Mouse (Mus musculus) liver, embryonic 16.5 days (tissue): ENCODE results near the gene Mtfmt. TPM values are rescaled to one million over a fixed set of nuclear protein-coding genes. Genes with fewer than 3 reads are reported as not detected.

Experiments used
- ATAC-seq: fragments of 200-750 bp; cut with Nextera tagmentation; 2 replicates; pipeline ENCODE4 v1.8.0; 2017; ENCODE audit warnings: low read depth, mild to moderate bottlenecking, moderate number of reproducible peaks, moderate library complexity
- H3K27ac ChIP-seq: fragments of 300-500 bp; sonication (generic); 2 replicates; pipeline ENCODE4 v1.5.1; 2014; ENCODE audit warnings: mild to moderate bottlenecking, low read length
- H3K27me3 ChIP-seq: fragments of 300-500 bp; sonication (generic); 2 replicates; pipeline ENCODE4 v1.6.1; 2014; ENCODE audit warnings: low read depth, low read length, mixed read lengths; ENCODE audit not compliant: control insufficient read depth, insufficient read depth
- H3K36me3 ChIP-seq: fragments of 300-500 bp; sonication (generic); 2 replicates; pipeline ENCODE4 v1.6.1; 2014; ENCODE audit warnings: mild to moderate bottlenecking; ENCODE audit not compliant: control insufficient read depth, insufficient read depth
- H3K4me1 ChIP-seq: fragments of 300-500 bp; sonication (generic); 2 replicates; pipeline ENCODE4 v1.6.1; 2014; ENCODE audit warnings: low read depth, low read length, mixed read lengths; ENCODE audit not compliant: control insufficient read depth
- H3K4me2 ChIP-seq: fragments of 300-500 bp; sonication (generic); 2 replicates; pipeline ENCODE4 v1.6.1; 2014; ENCODE audit warnings: low read depth, low read length, mixed read lengths
- H3K4me3 ChIP-seq: fragments of 300-500 bp; sonication (generic); 2 replicates; pipeline ENCODE4 v1.5.1; 2014; ENCODE audit warnings: low read depth, mild to moderate bottlenecking, low read length
- H3K9ac ChIP-seq: fragments of 300-500 bp; sonication (generic); 2 replicates; pipeline ENCODE4 v1.6.1; 2014; ENCODE audit warnings: low read depth, low read length
- H3K9me3 ChIP-seq: fragments of 300-500 bp; sonication (generic); replicated peaks from 2 replicates; pipeline ENCODE4 v1.6.1; 2016; ENCODE audit warnings: low read length; ENCODE audit not compliant: control insufficient read depth
- WGBS: fragments of 180-500 bp; shearing (Covaris S2); extraction: QIAGEN DNeasy Blood & Tissue Kit; methylation state at CpG from one replicate; pipeline ENCODE4 v1.1.7; 2014; ENCODE audit not compliant: insufficient replicate concordance; 5-methylcytosine and 5-hydroxymethylcytosine counted together
- polyA plus RNA-seq: library from polyadenylated mRNA; unstranded; fragments of >200 nt; fragmentation: Nextera tagmentation; extraction: Ambion mirVana; gene quantifications from 2 replicates; pipeline ENCODE4 v1.2.1, GENCODE M21; 2015

Mtfmt gene
- 5.1 and 6.3 TPM in 2 replicates for polyA plus RNA-seq

DNA sequence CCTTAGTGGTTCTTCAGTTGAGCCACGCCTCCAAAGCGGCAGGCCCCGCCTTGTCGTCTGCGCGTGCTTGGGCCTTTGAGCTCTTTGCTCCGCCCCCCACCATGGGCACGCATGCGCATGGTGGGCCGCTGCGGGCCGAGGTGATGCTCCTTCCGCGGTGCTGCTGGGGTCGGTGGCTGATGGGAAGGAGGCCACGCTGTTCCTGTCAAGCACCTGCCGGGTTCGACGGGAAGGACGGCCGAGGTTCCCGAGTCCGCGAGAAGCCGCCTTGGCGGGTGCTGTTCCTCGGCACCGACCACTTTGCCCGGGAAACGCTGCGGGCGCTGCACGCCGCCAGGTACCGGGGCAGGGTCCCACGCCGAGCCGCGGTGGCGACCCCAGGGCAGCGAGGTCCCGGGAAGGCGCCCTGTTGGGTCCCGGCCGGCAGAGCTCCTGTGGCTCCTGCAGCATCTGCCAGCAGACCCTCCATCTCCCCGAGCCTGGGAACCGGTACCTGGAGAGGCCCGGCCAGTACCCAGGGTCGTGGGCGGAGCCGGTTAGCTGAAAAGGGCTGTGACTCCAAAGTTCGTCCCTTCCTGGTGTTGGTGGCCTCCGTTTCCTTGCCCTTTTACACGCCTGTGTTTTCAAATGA lies at the start of gene Mtfmt:
TSS of gene Mtfmt (plus strand) at position 112 of the 631 bp plus-strand sequence.
- Histone ChIP-seq H3K4me1 (peaks cover 4% of the 10 kb centered on the region), H3K9ac (peak within 1 kb of the TSS; percentile 84), H3K36me3 (peaks cover under 1% of the 10 kb centered on the region; the same call in 1 of the 2 replicates), H3K4me3 (peak within 1 kb of the TSS; percentile 99), H3K27me3 (no peaks in the 10 kb centered on the region; the same call in 1 of the 2 replicates), H3K9me3 (no peaks in the 10 kb centered on the region), H3K27ac (peak within 1 kb of the TSS; percentile 37), H3K4me2 (peak within 1 kb of the TSS; percentile 81)
- WGBS: under 1% methylated on average over 53 of the region's 54 CpGs
- ATAC-seq: peak; percentile 92

DNA sequence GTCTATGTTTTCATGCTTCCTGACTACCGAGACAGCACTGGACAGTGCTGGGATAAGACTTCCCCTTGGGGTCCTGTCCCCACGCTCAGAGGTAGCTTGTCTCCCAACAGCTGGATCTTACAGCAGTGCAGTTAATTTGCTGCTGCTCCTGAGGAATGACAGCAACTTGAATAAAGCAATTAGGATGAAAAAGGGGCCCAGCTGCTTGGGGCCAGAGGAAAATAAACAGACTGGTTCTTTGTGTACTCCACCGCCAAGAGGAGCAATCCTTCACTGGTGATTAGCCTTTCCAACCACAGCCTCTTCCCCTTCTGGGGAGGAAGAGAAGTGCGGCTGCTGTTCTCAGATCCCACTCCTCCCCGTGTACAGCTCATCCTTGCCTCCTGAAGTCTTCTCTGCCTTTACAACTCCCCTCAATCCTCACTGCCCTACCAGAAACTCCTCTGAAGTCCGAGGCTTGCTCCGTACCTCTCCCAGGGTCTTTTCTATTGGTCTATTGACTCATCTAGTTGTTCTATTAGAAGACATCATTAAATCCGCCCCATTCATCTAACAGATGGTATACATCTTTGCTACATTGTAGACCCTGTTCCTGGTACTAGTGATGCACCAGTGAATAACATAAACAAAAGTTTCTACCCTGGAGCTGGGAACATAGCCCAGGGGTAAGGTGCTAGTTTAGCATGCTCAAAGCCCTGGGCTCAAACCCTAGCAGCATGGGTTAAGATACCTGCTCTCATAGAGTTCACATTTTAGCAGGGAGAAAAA lies 49.0 kb upstream of the Mtfmt start:
- no peaks in the 10 kb centered on the region for H3K9me3 ChIP-seq
- H3K4me2 ChIP-seq: no peak overlapping the region
- no peak overlapping the region for H3K4me3 ChIP-seq
- no peak overlapping the region for H3K27ac ChIP-seq
- 21% methylated on average over 8 of the region's 8 CpGs for WGBS
- ATAC-seq: no peak
- H3K9ac ChIP-seq: no peak overlapping the region
- peaks cover 19% of the 10 kb centered on the region for H3K27me3 ChIP-seq
- H3K36me3 ChIP-seq: no peaks in the 10 kb centered on the region
- no peaks in the 10 kb centered on the region; the same call in 1 of the 2 replicates for H3K4me1 ChIP-seq

GRCm38 (mm10) chr9:65390752-65391612 lies 44.6 kb upstream of the Mtfmt start:
- Histone ChIP-seq H3K4me2 (peak overlapping the region; percentile 60), H3K27me3 (peaks cover 32% of the 10 kb centered on the region), H3K9ac (no peak overlapping the region), H3K36me3 (no peaks in the 10 kb centered on the region), H3K4me1 (peaks cover 4% of the 10 kb centered on the region; the same call in 1 of the 2 replicates), H3K4me3 (peak overlapping the region; percentile 45), H3K27ac (no peak overlapping the region), H3K9me3 (no peaks in the 10 kb centered on the region)
- 14% methylated on average over 85 of the region's 96 CpGs for WGBS
- ATAC-seq: no peak

DNA sequence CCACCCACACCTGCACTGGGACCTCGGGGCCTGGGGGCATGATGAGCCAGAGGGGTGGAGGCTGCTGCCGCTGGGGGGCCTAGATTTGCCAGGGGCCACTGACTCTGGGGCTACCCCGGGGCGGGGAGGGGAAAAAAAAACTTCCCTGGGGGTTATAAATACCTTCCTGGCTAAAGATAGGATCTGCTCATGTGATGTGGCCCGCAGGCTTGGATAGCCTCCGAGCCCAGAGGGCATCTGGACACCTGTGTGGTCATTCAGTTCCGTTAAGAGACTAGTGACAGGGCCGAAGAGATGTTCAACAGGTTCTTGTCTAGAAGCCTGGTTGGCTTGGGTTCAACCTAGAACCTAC lies 44.0 kb upstream of the Mtfmt start, which contains the start of gene Kbtbd13:
TSS of gene Kbtbd13 (minus strand) at position 40 of the 352 bp plus-strand sequence.
- no peak for ATAC-seq
- Histone ChIP-seq H3K36me3 (no peaks in the 10 kb centered on the region), H3K9me3 (no peaks in the 10 kb centered on the region), H3K9ac (no peak within 1 kb of the TSS), H3K4me2 (peak within 1 kb of the TSS; percentile 60), H3K27me3 (peaks cover 32% of the 10 kb centered on the region), H3K4me1 (peaks cover 4% of the 10 kb centered on the region; the same call in 1 of the 2 replicates), H3K4me3 (peak within 1 kb of the TSS; percentile 45), H3K27ac (no peak within 1 kb of the TSS)
- 28% methylated on average over 8 of the region's 8 CpGs for WGBS

DNA sequence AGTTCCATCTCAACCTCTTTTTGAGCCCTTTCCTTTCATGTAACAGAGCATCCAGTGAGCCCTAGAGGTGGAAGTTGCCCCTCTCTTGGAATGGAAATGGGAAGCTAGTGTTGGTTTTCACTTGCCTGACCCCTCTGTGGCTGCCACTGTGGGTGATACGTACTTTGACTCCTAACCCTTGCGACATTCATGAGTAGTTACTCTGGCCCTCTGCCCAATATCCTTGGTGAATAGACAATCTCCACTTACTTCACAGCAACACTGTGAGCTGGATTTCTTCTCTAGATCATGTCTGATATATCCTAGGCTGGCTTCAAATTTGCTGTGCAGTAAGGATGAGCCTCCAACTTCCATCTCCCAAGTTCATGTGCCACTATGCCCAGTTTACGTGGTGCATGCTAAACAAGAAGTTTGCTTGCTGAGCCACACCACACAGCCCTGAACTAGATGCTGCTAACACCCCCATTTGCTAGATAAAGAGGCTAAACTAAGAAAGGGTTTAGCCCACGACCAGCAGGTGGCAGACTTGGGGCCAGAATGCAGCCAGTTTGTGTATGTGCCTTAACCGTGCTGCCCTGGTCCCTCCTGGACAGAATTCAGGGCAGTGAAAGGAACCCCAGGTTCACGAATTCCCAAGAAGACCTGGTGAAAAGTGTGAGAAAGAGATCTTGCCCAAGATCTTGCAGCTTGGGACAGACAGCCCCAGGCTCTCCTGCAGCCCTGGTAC lies 42.8 kb upstream of the Mtfmt start:
- H3K4me1 ChIP-seq: peaks cover 4% of the 10 kb centered on the region; the same call in 1 of the 2 replicates
- no peak overlapping the region for H3K4me3 ChIP-seq
- H3K27me3 ChIP-seq: peaks cover 36% of the 10 kb centered on the region
- ATAC-seq: peak; percentile 78
- no peak overlapping the region for H3K4me2 ChIP-seq
- H3K9me3 ChIP-seq: no peaks in the 10 kb centered on the region
- no peak overlapping the region for H3K27ac ChIP-seq
- 12% methylated on average over 6 of the region's 6 CpGs for WGBS
- no peak overlapping the region for H3K9ac ChIP-seq
- H3K36me3 ChIP-seq: no peaks in the 10 kb centered on the region

DNA sequence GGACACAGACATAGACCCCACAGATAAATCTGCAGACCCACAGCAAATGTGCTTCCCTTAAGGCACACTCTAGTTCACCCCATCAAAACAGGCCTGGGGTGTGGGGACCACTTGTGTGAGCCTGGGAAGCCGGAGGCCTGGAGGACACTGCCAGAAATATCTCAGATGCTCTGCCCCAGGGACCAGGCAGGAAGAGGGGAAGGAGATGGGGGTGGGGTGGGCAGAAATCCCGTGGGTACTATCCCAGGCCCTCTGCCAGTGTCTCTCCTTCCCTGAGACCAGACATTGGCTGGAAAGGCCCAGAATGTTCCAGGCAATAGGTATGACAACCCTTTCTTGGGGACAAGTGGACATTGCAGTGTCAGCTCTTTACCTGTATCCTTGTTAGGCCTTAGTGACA lies 42.0 kb upstream of the Mtfmt start:
- Histone ChIP-seq H3K27ac (no peak overlapping the region), H3K4me3 (no peak overlapping the region), H3K36me3 (no peaks in the 10 kb centered on the region), H3K27me3 (peaks cover 36% of the 10 kb centered on the region), H3K9me3 (no peaks in the 10 kb centered on the region), H3K4me1 (peaks cover 7% of the 10 kb centered on the region), H3K9ac (no peak overlapping the region), H3K4me2 (no peak overlapping the region)
- 38% methylated on average over 2 of the region's 2 CpGs for WGBS
- no peak for ATAC-seq

DNA sequence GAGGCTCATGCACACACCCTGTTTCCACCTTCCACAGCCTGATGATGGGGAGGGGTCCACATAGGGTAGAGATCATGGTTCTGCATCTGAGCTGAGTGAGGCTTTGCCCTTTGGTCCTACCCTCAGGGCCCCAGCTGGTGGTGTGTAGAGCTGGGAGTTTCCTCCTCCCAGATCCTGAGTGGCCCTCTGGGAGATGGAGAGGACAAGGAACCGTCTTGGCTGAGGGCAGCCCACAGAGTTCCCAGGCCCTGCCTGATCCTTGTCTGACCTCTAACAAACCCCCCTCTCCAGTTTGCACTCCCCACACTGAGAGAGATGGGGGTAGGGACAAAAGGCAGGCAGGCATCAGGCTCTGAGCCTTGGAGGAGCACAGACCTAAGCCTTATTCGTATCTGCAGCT lies 41.2 kb upstream of the Mtfmt start:
- Histone ChIP-seq H3K9ac (no peak overlapping the region), H3K27me3 (peaks cover 33% of the 10 kb centered on the region), H3K36me3 (no peaks in the 10 kb centered on the region), H3K4me3 (no peak overlapping the region), H3K4me2 (no peak overlapping the region), H3K9me3 (no peaks in the 10 kb centered on the region), H3K4me1 (peaks cover 7% of the 10 kb centered on the region), H3K27ac (no peak overlapping the region)
- 43% methylated on average over 2 of the region's 2 CpGs for WGBS
- ATAC-seq: no peak

- H3K9ac ChIP-seq: no peak within 1 kb of the TSS
- peak within 1 kb of the TSS; percentile 69 for H3K4me2 ChIP-seq
- H3K36me3 ChIP-seq: no peaks in the 10 kb centered on the region
- peaks cover 4% of the 10 kb centered on the region for H3K4me1 ChIP-seq
- peak within 1 kb of the TSS; percentile 51 for H3K4me3 ChIP-seq
- WGBS: under 1% methylated on average over 24 of the region's 24 CpGs
- 0 out of 2 replicates have a peak, but pooled peaks have one; percentile 54 for ATAC-seq
- no peaks in the 10 kb centered on the region for H3K9me3 ChIP-seq
- H3K27me3 ChIP-seq: peaks cover 3% of the 10 kb centered on the region
- H3K27ac ChIP-seq: no peak within 1 kb of the TSS
Observed at GRCm38 (mm10) chr9:65398279-65398678, 37.3 kb upstream of the Mtfmt start, which contains the start of gene Rasl12. TSS of gene Rasl12 (plus strand) at chr9:65398506.
